Mouse (Mus musculus) midbrain, embryonic 10.5 days (tissue): Measurements from ENCODE around the gene Ctnnb1. TPM values are rescaled to one million over a fixed set of nuclear protein-coding genes. Genes with fewer than 3 reads are reported as not detected.
A peak's percentile ranks its signal among the peaks of the same experiment; 100 is the strongest.
"Not testable (repeated sequence)": the region's sequence is repeated elsewhere in the genome, so short reads cannot be mapped to it uniquely, and the experiment has no call there.

Experiments used
- DNase-seq: peaks from one replicate; pipeline ENCODE4 v3.0.0-alpha.2; 2017; ENCODE audit warnings: low spot score
- H3K27ac ChIP-seq: fragments of 300-500 bp; sonication (generic); replicated peaks from 2 replicates; pipeline ENCODE4 v1.5.1; 2016; ENCODE audit warnings: mild to moderate bottlenecking
- H3K27me3 ChIP-seq: fragments of 300-500 bp; sonication (generic); 2 replicates; pipeline ENCODE4 v1.6.1; 2016; ENCODE audit warnings: low read depth, mild to moderate bottlenecking; ENCODE audit not compliant: poor library complexity, severe bottlenecking
- H3K36me3 ChIP-seq: fragments of 300-500 bp; sonication (generic); 2 replicates; pipeline ENCODE4 v1.6.1; 2016; ENCODE audit warnings: mild to moderate bottlenecking, moderate library complexity
- H3K4me1 ChIP-seq: fragments of 300-500 bp; sonication (generic); 2 replicates; pipeline ENCODE4 v1.6.1; 2016
- H3K4me3 ChIP-seq: fragments of 300-500 bp; sonication (generic); 2 replicates; pipeline ENCODE4 v1.5.1; 2016; ENCODE audit warnings: mild to moderate bottlenecking, moderate library complexity
- H3K9me3 ChIP-seq: fragments of 300-500 bp; sonication (generic); replicated peaks from 2 replicates; pipeline ENCODE4 v1.6.1; 2016; ENCODE audit warnings: mild to moderate bottlenecking
- WGBS: fragments of 180-500 bp; shearing (Covaris S2); methylation state at CpG from one replicate; pipeline ENCODE4 v1.1.7; 2016; 5-methylcytosine and 5-hydroxymethylcytosine counted together
- polyA plus RNA-seq: library from polyadenylated mRNA; unstranded; fragments of >200 nt; fragmentation: Nextera tagmentation; extraction: Ambion mirVana; gene quantifications from 2 replicates; pipeline ENCODE4 v1.2.1, GENCODE M21; 2016

The Ctnnb1 gene
- polyA plus RNA-seq, 1 experiment from 2014 or later: 633 TPM

GRCm38 (mm10) chr9:120902562-120902961 lies 26.5 kb upstream of the Ctnnb1 start:
- Histone ChIP-seq H3K4me1 (peaks cover 28% of the 10 kb centered on the region), H3K27ac (no peak overlapping the region), H3K4me3 (no peak overlapping the region), H3K36me3 (no peaks in the 10 kb centered on the region), H3K27me3 (no peaks in the 10 kb centered on the region), H3K9me3 (no peaks in the 10 kb centered on the region)
- 83% methylated on average over 8 of the region's 8 CpGs for WGBS
- DNase-seq: no peak

GRCm38 (mm10) chr9:120908461-120908860 lies 20.6 kb upstream of the Ctnnb1 start:
- DNase-seq: no peak
- Histone ChIP-seq H3K9me3 (no peaks in the 10 kb centered on the region), H3K27me3 (no peaks in the 10 kb centered on the region), H3K4me1 (peaks cover 16% of the 10 kb centered on the region), H3K4me3 (no peak overlapping the region), H3K27ac (no peak overlapping the region), H3K36me3 (no peaks in the 10 kb centered on the region)
- 87% methylated on average over 6 of the region's 6 CpGs for WGBS

GRCm38 (mm10) chr9:120913152-120913551 lies 15.9 kb upstream of the Ctnnb1 start:
- 86% methylated on average over 13 of the region's 13 CpGs for WGBS
- Histone ChIP-seq H3K36me3 (no peaks in the 10 kb centered on the region), H3K4me3 (no peak overlapping the region), H3K27ac (no peak overlapping the region), H3K4me1 (peaks cover 3% of the 10 kb centered on the region; the same call in 1 of the 2 replicates), H3K27me3 (no peaks in the 10 kb centered on the region), H3K9me3 (no peaks in the 10 kb centered on the region; the same call in 1 of the 2 replicates)
- DNase-seq: no peak

GRCm38 (mm10) chr9:120914429-120914828 lies 14.6 kb upstream of the Ctnnb1 start:
- Histone ChIP-seq H3K4me1 (peaks cover 3% of the 10 kb centered on the region; the same call in 1 of the 2 replicates), H3K27ac (no peak overlapping the region)
- 93% methylated on average over 4 of the region's 4 CpGs for WGBS

GRCm38 (mm10) chr9:120914877-120915459 lies 14.0 kb upstream of the Ctnnb1 start:
- Histone ChIP-seq H3K36me3 (no peaks in the 10 kb centered on the region), H3K27ac (no peak overlapping the region), H3K4me3 (no peak overlapping the region), H3K27me3 (no peaks in the 10 kb centered on the region), H3K9me3 (no peaks in the 10 kb centered on the region; the same call in 1 of the 2 replicates), H3K4me1 (peaks cover 3% of the 10 kb centered on the region; the same call in 1 of the 2 replicates)
- no peak for DNase-seq
- 87% methylated on average over 14 of the region's 14 CpGs for WGBS

More at GRCm38 (mm10) chr9:120914429-120914828, 14.6 kb upstream of the Ctnnb1 start:
- no peaks in the 10 kb centered on the region for H3K36me3 ChIP-seq
- H3K9me3 ChIP-seq: no peaks in the 10 kb centered on the region; the same call in 1 of the 2 replicates
- no peak overlapping the region for H3K4me3 ChIP-seq
- no peak for DNase-seq
- no peaks in the 10 kb centered on the region for H3K27me3 ChIP-seq

- WGBS: 93% methylated on average over 2 of the region's 2 CpGs
Measured at GRCm38 (mm10) chr9:120917619-120918018, 11.4 kb upstream of the Ctnnb1 start.

GRCm38 (mm10) chr9:120918211-120918610 lies 10.8 kb upstream of the Ctnnb1 start:
- DNase-seq: no peak
- Histone ChIP-seq H3K4me3 (no peak overlapping the region), H3K4me1 (no peaks in the 10 kb centered on the region), H3K9me3 (no peaks in the 10 kb centered on the region; the same call in 1 of the 2 replicates), H3K27me3 (no peaks in the 10 kb centered on the region), H3K27ac (no peak overlapping the region), H3K36me3 (no peaks in the 10 kb centered on the region)
- WGBS: 78% methylated on average over 5 of the region's 5 CpGs

More at GRCm38 (mm10) chr9:120917619-120918018, 11.4 kb upstream of the Ctnnb1 start:
- not testable (repeated sequence) for H3K27me3 ChIP-seq, DNase-seq, H3K27ac ChIP-seq, H3K4me3 ChIP-seq, H3K36me3 ChIP-seq, H3K9me3 ChIP-seq, H3K4me1 ChIP-seq

- no peaks in the 10 kb centered on the region for H3K27me3 ChIP-seq
- no peaks in the 10 kb centered on the region for H3K36me3 ChIP-seq
- no peak overlapping the region for H3K4me3 ChIP-seq
- no peaks in the 10 kb centered on the region; the same call in 1 of the 2 replicates for H3K9me3 ChIP-seq
- H3K27ac ChIP-seq: no peak overlapping the region; the same call in 1 of the 2 replicates
- H3K4me1 ChIP-seq: no peaks in the 10 kb centered on the region
- 65% methylated on average over 6 of the region's 6 CpGs for WGBS
- DNase-seq: no peak
Measured at GRCm38 (mm10) chr9:120918642-120919041, 10.4 kb upstream of the Ctnnb1 start.

- no peaks in the 10 kb centered on the region for H3K36me3 ChIP-seq
- H3K9me3 ChIP-seq: no peaks in the 10 kb centered on the region; the same call in 1 of the 2 replicates
- H3K4me3 ChIP-seq: no peak overlapping the region
- H3K4me1 ChIP-seq: no peaks in the 10 kb centered on the region
- 76% methylated on average over 5 of the region's 5 CpGs for WGBS
- no peak overlapping the region; the same call in 1 of the 2 replicates for H3K27ac ChIP-seq
- DNase-seq: no peak
- H3K27me3 ChIP-seq: no peaks in the 10 kb centered on the region
Measured at GRCm38 (mm10) chr9:120919130-120919529, 9.9 kb upstream of the Ctnnb1 start.

- H3K27me3 ChIP-seq: no peaks in the 10 kb centered on the region
- peaks cover 37% of the 10 kb centered on the region for H3K4me1 ChIP-seq
- 70% methylated on average over 1 of the region's 1 CpGs for WGBS
Measured at GRCm38 (mm10) chr9:120926126-120926525, 2.9 kb upstream of the Ctnnb1 start.

GRCm38 (mm10) chr9:120926939-120927606 lies 1.9 kb upstream of the Ctnnb1 start:
- no peaks in the 10 kb centered on the region for H3K27me3 ChIP-seq
- H3K4me3 ChIP-seq: no peak overlapping the region
- no peak for DNase-seq
- 29% methylated on average over 9 of the region's 9 CpGs for WGBS
- H3K4me1 ChIP-seq: peaks cover 38% of the 10 kb centered on the region
- H3K27ac ChIP-seq: no peak overlapping the region
- H3K9me3 ChIP-seq: no peaks in the 10 kb centered on the region
- no peaks in the 10 kb centered on the region for H3K36me3 ChIP-seq

More at GRCm38 (mm10) chr9:120926126-120926525, 2.9 kb upstream of the Ctnnb1 start:
- Histone ChIP-seq H3K36me3 (no peaks in the 10 kb centered on the region), H3K9me3 (no peaks in the 10 kb centered on the region), H3K4me3 (no peak overlapping the region), H3K27ac (no peak overlapping the region)
- no peak for DNase-seq

- H3K4me1 ChIP-seq: peaks cover 51% of the 10 kb centered on the region
Measured at GRCm38 (mm10) chr9:120930021-120930420, 1.0 kb downstream of the Ctnnb1 start.

GRCm38 (mm10) chr9:120930811-120931210 lies 1.8 kb downstream of the Ctnnb1 start:
- no peak overlapping the region; the same call in 1 of the 2 replicates for H3K27ac ChIP-seq
- peaks cover 59% of the 10 kb centered on the region for H3K4me1 ChIP-seq
- WGBS: 81% methylated on average over 8 of the region's 8 CpGs
- no peaks in the 10 kb centered on the region for H3K9me3 ChIP-seq
- no peaks in the 10 kb centered on the region for H3K36me3 ChIP-seq
- no peaks in the 10 kb centered on the region for H3K27me3 ChIP-seq
- no peak for DNase-seq
- no peak overlapping the region for H3K4me3 ChIP-seq

More at GRCm38 (mm10) chr9:120930021-120930420, 1.0 kb downstream of the Ctnnb1 start:
- DNase-seq: no peak
- Histone ChIP-seq H3K4me3 (no peak overlapping the region; the same call in 1 of the 2 replicates), H3K27ac (peak overlapping the region; percentile 71; the same call in 1 of the 2 replicates), H3K36me3 (no peaks in the 10 kb centered on the region), H3K9me3 (no peaks in the 10 kb centered on the region), H3K27me3 (no peaks in the 10 kb centered on the region)
- WGBS: 90% methylated on average over 12 of the region's 12 CpGs
